Mouse (Mus musculus): Measurements from ENCODE around the gene Frrs1l.

GRCm38 (mm10) chr4:57005011-57005410, 14.8 kb upstream of the Frrs1l start:
- TF ChIP-seq POLR2A (IDR thresholded peaks at IDR 0.05; ENCODE audit: low read depth, low read length) (no peak), CTCF (IDR thresholded peaks at IDR 0.05; ENCODE audit: borderline replicate concordance, insufficient read depth, low read length) (no peak)

Data from embryonic fibroblast, embryonic 13.5 days (primary cell).